18 mouse cellular contexts compared by ENCODE assay signal in the genomic region with DNA sequence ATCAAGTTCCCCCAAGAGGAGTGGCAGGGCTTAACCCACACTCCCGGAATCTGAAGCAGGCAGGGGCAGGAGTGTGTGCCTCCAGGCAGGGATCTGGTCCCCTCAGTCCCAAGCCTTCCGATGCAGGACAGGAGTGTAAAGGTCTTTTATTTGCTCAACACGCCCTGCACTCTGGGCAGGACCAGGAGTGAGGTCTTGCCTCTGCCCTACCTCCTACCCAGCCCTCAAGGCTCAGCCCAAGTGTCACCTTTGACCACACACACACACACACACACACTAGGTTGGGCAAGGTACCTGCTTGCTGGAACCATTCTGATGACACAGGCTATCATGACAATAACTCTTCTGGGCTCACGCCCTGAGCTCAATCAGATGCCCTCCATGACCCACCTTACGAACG. TPM values are rescaled to one million over a fixed set of nuclear protein-coding genes. Genes with fewer than 3 reads are reported as not detected.
DNase-seq lines count a peak whose midpoint lies in the region; ATAC-seq lines count a peak whose summit lies in the region.
"Had no signal": no experiment of that assay in that cellular context is flagged by ENCODE, and none has a peak within 500 bp of the region (broad histone marks: within the 10 kb centered on the region; RNA-seq: fewer than 3 reads in every experiment).

No protein-coding gene starts in this region.

- no peaks in the 10 kb centered on the region for H3K9me3 ChIP-seq in kidney, embryonic 14.5 days (ENCODE audit: control insufficient read depth, low read length)
- no peaks in the 10 kb centered on the region for H3K9me3 ChIP-seq in intestine, embryonic 16.5 days (ENCODE audit: control insufficient read depth, low read length)
- no peaks in the 10 kb centered on the region for H3K9me3 ChIP-seq in stomach, embryonic 15.5 days
- H3K9me3 ChIP-seq: embryonic facial prominence, embryonic 10.5 days; limb, embryonic 15.5 days had no signal

- no peak for ATAC-seq in kidney, embryonic 14.5 days (ENCODE audit: low FRiP score, low TSS enrichment)
- peak; percentile 70 for ATAC-seq in intestine, embryonic 16.5 days
- ATAC-seq in stomach, embryonic 15.5 days (ENCODE audit: insufficient read depth, low FRiP score, low read depth), result peak; percentile 44; the same call in 1 of the 2 replicates

- H3K27ac ChIP-seq in kidney, embryonic 14.5 days (ENCODE audit: low read depth, low read length), result no peak overlapping the region
- peak overlapping the region; percentile 91 for H3K27ac ChIP-seq in intestine, embryonic 16.5 days (ENCODE audit: low read length)
- peak overlapping the region; percentile 61 for H3K27ac ChIP-seq in stomach, embryonic 15.5 days
- H3K27ac ChIP-seq: limb, embryonic 15.5 days had no signal

- H3K4me2 ChIP-seq in kidney, embryonic 14.5 days (replicated peaks; ENCODE audit: low read depth, low read length), result no peak overlapping the region
- peak overlapping the region; percentile 96 for H3K4me2 ChIP-seq in intestine, embryonic 16.5 days (ENCODE audit: low read depth, low read length)
- H3K4me2 ChIP-seq in stomach, embryonic 15.5 days, result peak overlapping the region; percentile 97

- H3K27me3 ChIP-seq in kidney, embryonic 14.5 days (ENCODE audit: control insufficient read depth, insufficient read depth, low read length), result no peaks in the 10 kb centered on the region
- H3K27me3 ChIP-seq in intestine, embryonic 16.5 days (replicated peaks; ENCODE audit: control insufficient read depth, insufficient read depth, low read length), result no peaks in the 10 kb centered on the region
- H3K27me3 ChIP-seq in stomach, embryonic 15.5 days (replicated peaks), result no peaks in the 10 kb centered on the region

- H3K9ac ChIP-seq in kidney, embryonic 14.5 days (ENCODE audit: low read depth, low read length), result no peak overlapping the region
- H3K9ac ChIP-seq in intestine, embryonic 16.5 days (ENCODE audit: low read depth, low read length), result peak overlapping the region; percentile 53
- H3K9ac ChIP-seq in stomach, embryonic 15.5 days, result no peak overlapping the region
- H3K9ac ChIP-seq: limb, embryonic 15.5 days had no signal

- peak; percentile 52 for DNase-seq in kidney, adult 18-20 months
- peak; percentile 54 to 74 for DNase-seq in kidney, postnatal 36 days
- DNase-seq in adrenal gland, adult 2 months, result no peak
- no peak for DNase-seq in left cerebral cortex, adult 18-20 months (ENCODE audit: low spot score in 2 of 2)
- DNase-seq: cerebellum, adult 8-10 months; layer of hippocampus, postnatal 36 days; right cerebral cortex, postnatal 14 days; thymus, postnatal 36 days had no signal

- WGBS in kidney, embryonic 14.5 days, result 71% methylated on average over 6 of the region's 6 CpGs
- WGBS in intestine, embryonic 16.5 days, result 58% methylated on average over 6 of the region's 6 CpGs
- WGBS in stomach, embryonic 15.5 days, result 68% methylated on average over 6 of the region's 6 CpGs

- no peaks in the 10 kb centered on the region for H3K36me3 ChIP-seq in kidney, embryonic 14.5 days (ENCODE audit: control insufficient read depth, insufficient read depth, low read length)
- H3K36me3 ChIP-seq in intestine, embryonic 16.5 days (ENCODE audit: control insufficient read depth, insufficient read depth, low read length), result no peaks in the 10 kb centered on the region
- no peaks in the 10 kb centered on the region for H3K36me3 ChIP-seq in stomach, embryonic 15.5 days
- H3K36me3 ChIP-seq: embryonic facial prominence, embryonic 10.5 days; limb, embryonic 15.5 days had no signal

- no peak overlapping the region for H3K4me3 ChIP-seq in kidney, embryonic 14.5 days (ENCODE audit: low read length)
- H3K4me3 ChIP-seq in intestine, embryonic 16.5 days (ENCODE audit: low read length), result peak overlapping the region; percentile 79
- H3K4me3 ChIP-seq in stomach, embryonic 15.5 days (replicated peaks), result peak overlapping the region; percentile 13; the same call in 1 of the 2 replicates

- peaks cover 33% of the 10 kb centered on the region for H3K4me1 ChIP-seq in kidney, embryonic 14.5 days (ENCODE audit: control insufficient read depth, insufficient read depth, low read length)
- peaks cover 24% of the 10 kb centered on the region for H3K4me1 ChIP-seq in intestine, embryonic 16.5 days (ENCODE audit: control insufficient read depth, insufficient read depth, low read length)
- peaks cover 33% of the 10 kb centered on the region for H3K4me1 ChIP-seq in stomach, embryonic 15.5 days

RNA-seq across cellular contexts. Expression of gene 2900026A02Rik, which starts 1.6 kb away (rescaled TPM):
- polyA plus RNA-seq in kidney, embryonic 14.5 days (2014; fragmentation: Nextera tagmentation; extraction: Ambion mirVana), result 3.9 and 5.4 TPM in 2 replicates
- polyA plus RNA-seq in intestine, embryonic 16.5 days (2015; fragmentation: Nextera tagmentation; extraction: Ambion mirVana), result 8.3 and 9.5 TPM in 2 replicates
- 12.6 and 15.2 TPM in 2 replicates for polyA plus RNA-seq in stomach, embryonic 15.5 days (2015; fragmentation: Nextera tagmentation; extraction: Ambion mirVana)
- total RNA-seq in adrenal gland, adult 2 months (2021), result 10 to 100 TPM; 11.5 to 17.8 TPM
- 11.0 and 12.4 TPM in 2 replicates for polyA plus RNA-seq in adrenal gland, adult 2 months (2012; rRNA removed)
- 10 to 100 TPM; 37.3 to 39.1 TPM for total RNA-seq in left cerebral cortex, adult 18-20 months (2021)

RNA-seq across cellular contexts. Expression of gene Tmem211, which starts 7.3 kb away (rescaled TPM):
- 0.15 and 0.31 TPM in 2 replicates for polyA plus RNA-seq in kidney, embryonic 14.5 days (2014; fragmentation: Nextera tagmentation; extraction: Ambion mirVana)
- 0.13 and 0.28 TPM in 2 replicates for polyA plus RNA-seq in intestine, embryonic 16.5 days (2015; fragmentation: Nextera tagmentation; extraction: Ambion mirVana)
- polyA plus RNA-seq in stomach, embryonic 15.5 days (2015; fragmentation: Nextera tagmentation; extraction: Ambion mirVana), result 0.48 and 0.57 TPM in 2 replicates
- total RNA-seq in adrenal gland, adult 2 months (2021), result not detected
- not detected in 2 replicates for polyA plus RNA-seq in adrenal gland, adult 2 months (2012; rRNA removed)
- not detected for total RNA-seq in left cerebral cortex, adult 18-20 months (2021)
- total RNA-seq: layer of hippocampus, postnatal 36 days; megakaryocyte, adult 5-6 weeks; midbrain, postnatal 0 days; neutrophil, adult 5-6 weeks had no signal
- polyA plus RNA-seq: heart, embryonic 14.5 days; hindbrain, embryonic 16.5 days; midbrain, postnatal 0 days had no signal

Comparison
In these comparisons a context has a peak if more than half of its experiments do, and no peak if none do; other contexts are left out.
1. DNase-seq: peak in kidney, adult 18-20 months (single experiment) and kidney, postnatal 36 days (2 of 2); none in adrenal gland, adult 2 months (single experiment) and left cerebral cortex, adult 18-20 months (0 of 2).